Comparison of ENCODE assay signal across 41 mouse cellular contexts in the genomic region with DNA sequence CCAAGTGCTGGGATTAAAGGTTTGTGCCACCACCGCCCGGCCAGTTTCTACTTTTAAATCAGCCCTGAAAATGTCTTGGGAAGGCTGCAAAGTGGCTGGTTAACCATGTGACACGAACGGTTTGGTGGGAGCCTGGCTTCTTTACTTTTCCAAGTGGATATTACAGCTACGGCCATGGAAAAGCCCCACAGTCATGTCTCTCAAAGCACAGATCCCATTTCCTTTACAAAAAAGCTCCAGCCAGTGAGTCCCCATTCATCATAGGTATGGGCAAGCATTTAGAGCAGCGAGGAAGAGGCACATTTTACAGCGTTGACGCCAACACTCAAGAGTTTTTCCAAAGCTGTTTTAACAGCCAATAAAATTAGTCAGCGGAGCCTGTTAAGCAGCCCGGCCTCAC. TPM values are rescaled to one million over a fixed set of nuclear protein-coding genes. Genes with fewer than 3 reads are reported as not detected.
"Had no signal": no experiment of that assay in that cellular context is flagged by ENCODE, and none has a peak within 500 bp of the region (broad histone marks: within the 10 kb centered on the region; RNA-seq: fewer than 3 reads in every experiment).

No protein-coding gene starts in this region.

- H3K4me3 ChIP-seq: heart, embryonic 10.5 days; heart, embryonic 12.5 days; heart, embryonic 13.5 days; heart, embryonic 15.5 days; hindbrain, embryonic 10.5 days; hindbrain, embryonic 12.5 days; hindbrain, embryonic 13.5 days; hindbrain, embryonic 15.5 days; intestine, embryonic 15.5 days; kidney, embryonic 15.5 days; layer of hippocampus, adult 2 months had no signal

- ATAC-seq: hindbrain, embryonic 16.5 days; inflammation-experienced regulatory T-cells, adult 6 months; intestine, embryonic 15.5 days; intestine, embryonic 16.5 days; intestine, postnatal 0 days had no signal

- H3K27me3 ChIP-seq: hindbrain, embryonic 12.5 days; hindbrain, embryonic 13.5 days; hindbrain, embryonic 15.5 days; intestine, embryonic 15.5 days had no signal

- DNase-seq: heart, postnatal 10 days; heart, postnatal 14 days; heart, postnatal 4 days; kidney, adult 11 months; kidney, adult 18-20 months; kidney, adult 2 months; kidney, adult 8-10 months; kidney, adult 9 months; kidney, postnatal 10 days; kidney, postnatal 14 days; kidney, postnatal 25 days; kidney, postnatal 36 days; kidney, postnatal 4 days; layer of hippocampus, adult 9-11 months; layer of hippocampus, postnatal 36 days had no signal

- H3K27ac ChIP-seq: heart, embryonic 10.5 days; heart, embryonic 13.5 days; heart, embryonic 15.5 days; hindbrain, embryonic 10.5 days; hindbrain, embryonic 12.5 days; hindbrain, embryonic 13.5 days; hindbrain, embryonic 14.5 days; hindbrain, embryonic 15.5 days; intestine, embryonic 15.5 days; kidney, embryonic 15.5 days; kidney, postnatal 0 days; layer of hippocampus, adult 2 months had no signal

- H3K9ac ChIP-seq: heart, embryonic 12.5 days; heart, embryonic 13.5 days; heart, embryonic 15.5 days; hindbrain, embryonic 12.5 days; hindbrain, embryonic 13.5 days; hindbrain, embryonic 14.5 days; hindbrain, embryonic 15.5 days; intestine, embryonic 15.5 days; kidney, embryonic 15.5 days had no signal

- H3K4me2 ChIP-seq: heart, embryonic 11.5 days; heart, embryonic 12.5 days; heart, embryonic 13.5 days; heart, embryonic 15.5 days; hindbrain, embryonic 12.5 days; hindbrain, embryonic 13.5 days; hindbrain, embryonic 14.5 days; hindbrain, embryonic 15.5 days; intestine, embryonic 15.5 days; kidney, embryonic 15.5 days had no signal

- H3K4me1 ChIP-seq: heart, embryonic 10.5 days; heart, embryonic 12.5 days; heart, embryonic 13.5 days; heart, embryonic 15.5 days; hindbrain, embryonic 10.5 days; hindbrain, embryonic 12.5 days; hindbrain, embryonic 13.5 days; hindbrain, embryonic 15.5 days; intestine, embryonic 15.5 days had no signal

- H3K9me3 ChIP-seq: heart, embryonic 10.5 days; heart, embryonic 12.5 days; heart, embryonic 13.5 days; heart, embryonic 15.5 days; hindbrain, embryonic 10.5 days; hindbrain, embryonic 12.5 days; hindbrain, embryonic 13.5 days; hindbrain, embryonic 15.5 days; intestine, embryonic 15.5 days; kidney, embryonic 15.5 days had no signal

- H3K36me3 ChIP-seq: heart, embryonic 10.5 days; heart, embryonic 12.5 days; heart, embryonic 13.5 days; heart, embryonic 15.5 days; hindbrain, embryonic 10.5 days; hindbrain, embryonic 12.5 days; hindbrain, embryonic 13.5 days; hindbrain, embryonic 15.5 days; intestine, embryonic 15.5 days; kidney, embryonic 15.5 days had no signal

RNA-seq across cellular contexts. Expression of a gene that starts 43.4 kb away (rescaled TPM):
- polyA plus RNA-seq: inflammation-experienced regulatory T-cells, adult 6 months had no signal

RNA-seq across cellular contexts. Expression of a gene that starts 47.6 kb away (rescaled TPM):
- total RNA-seq: heart, adult 8-10 months; heart, postnatal 10 days; heart, postnatal 14 days; heart, postnatal 25 days; heart, postnatal 4 days; hematopoietic stem cell, adult 5-6 weeks; layer of hippocampus, adult 18-20 months; layer of hippocampus, adult 2 months; layer of hippocampus, postnatal 14 days; layer of hippocampus, postnatal 25 days; layer of hippocampus, postnatal 36 days; left cerebral cortex, adult 18-20 months had no signal
- polyA plus RNA-seq: inflammation-experienced regulatory T-cells, adult 6 months; kidney, adult 2 months; large intestine, adult 2 months had no signal
